Mouse (Mus musculus): ENCODE measurements around the gene Olfr346. TPM values are rescaled to one million over a fixed set of nuclear protein-coding genes. Genes with fewer than 3 reads are reported as not detected.

The Olfr346 gene
- polyA plus RNA-seq (2014; fragmentation: Nextera tagmentation; extraction: Ambion mirVana), result not detected in 2 replicates

DNA sequence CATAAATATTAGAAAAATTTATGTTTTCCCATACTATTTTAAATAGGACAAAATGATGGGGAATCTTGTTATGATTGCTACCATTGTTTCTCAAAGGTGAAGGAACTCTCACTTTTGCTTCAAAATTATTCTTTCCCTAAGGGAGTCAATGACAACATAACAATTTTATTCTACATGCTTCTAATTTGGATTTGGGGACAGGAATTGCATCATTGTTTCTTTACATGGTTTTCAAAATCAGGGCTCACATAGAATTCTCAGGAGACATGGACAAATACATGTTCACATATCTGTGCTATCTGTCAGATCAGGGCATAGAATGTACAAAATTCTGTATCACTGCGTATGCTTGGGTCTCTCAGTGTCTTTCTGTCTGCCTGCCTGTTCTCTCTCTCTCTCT, at the start of gene Olfr346:
Gene Olfr346, plus strand, starts transcription at position 301 of the 400 bp plus-strand sequence.
- no peak within 1 kb of the TSS for H3K27ac ChIP-seq (ENCODE audit: low read depth, low read length)
- no peaks in the 10 kb centered on the region for H3K4me1 ChIP-seq (ENCODE audit: control insufficient read depth, insufficient read depth, low read length)
- H3K4me2 ChIP-seq, result no peak within 1 kb of the TSS
- no peak for DNase-seq (ENCODE audit: low spot score, missing footprints)
- no peaks in the 10 kb centered on the region for H3K27me3 ChIP-seq (ENCODE audit: control insufficient read depth, insufficient read depth, low read length)
- H3K36me3 ChIP-seq (ENCODE audit: control insufficient read depth, insufficient read depth, low read length), result no peaks in the 10 kb centered on the region
- no peak within 1 kb of the TSS for H3K4me3 ChIP-seq (ENCODE audit: low read depth, low read length)
- no peak within 1 kb of the TSS for H3K9ac ChIP-seq (ENCODE audit: low read length)
- ATAC-seq (ENCODE audit: low FRiP score), result no peak
- WGBS, result 95% methylated on average over 1 of the region's 1 CpGs
- H3K9me3 ChIP-seq (ENCODE audit: control insufficient read depth, low read length), result peaks cover 8% of the 10 kb centered on the region; the same call in 1 of the 2 replicates

DNA sequence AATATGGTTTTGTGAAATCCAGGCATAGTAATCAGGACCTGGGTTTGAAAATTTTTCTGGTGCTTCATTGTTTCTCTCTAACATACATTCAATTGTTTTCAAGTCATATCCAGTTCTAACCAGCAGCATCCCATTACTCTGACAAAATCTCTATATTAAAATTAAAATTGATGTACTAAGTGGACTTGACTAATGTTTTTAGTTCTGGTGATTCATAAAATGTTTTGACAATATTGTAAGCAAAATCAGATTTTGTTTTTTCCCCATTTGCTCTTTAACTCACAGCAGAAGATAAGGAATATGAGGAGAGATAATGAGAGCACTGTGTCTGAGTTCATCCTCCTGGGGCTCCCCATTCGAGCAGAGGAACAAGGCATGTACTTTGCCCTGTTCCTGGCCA, 45.8 kb upstream of the Olfr346 start, which contains the start of gene Olfr345:
Gene Olfr345, plus strand, starts transcription at position 301 of the 400 bp plus-strand sequence.
- Histone ChIP-seq H3K9ac (ENCODE audit: low read length) (no peak within 1 kb of the TSS), H3K27me3 (ENCODE audit: control insufficient read depth, insufficient read depth, low read length) (no peaks in the 10 kb centered on the region), H3K27ac (ENCODE audit: low read depth, low read length) (no peak within 1 kb of the TSS), H3K4me2 (no peak within 1 kb of the TSS), H3K4me3 (ENCODE audit: low read depth, low read length) (no peak within 1 kb of the TSS), H3K36me3 (ENCODE audit: control insufficient read depth, insufficient read depth, low read length) (no peaks in the 10 kb centered on the region), H3K9me3 (ENCODE audit: control insufficient read depth, low read length) (peaks cover 8% of the 10 kb centered on the region; the same call in 1 of the 2 replicates), H3K4me1 (ENCODE audit: control insufficient read depth, insufficient read depth, low read length) (no peaks in the 10 kb centered on the region)
- 73% methylated on average over 1 of the region's 1 CpGs for WGBS
- DNase-seq (ENCODE audit: low spot score, missing footprints) (no peak), ATAC-seq (ENCODE audit: low FRiP score) (no peak)

DNA sequence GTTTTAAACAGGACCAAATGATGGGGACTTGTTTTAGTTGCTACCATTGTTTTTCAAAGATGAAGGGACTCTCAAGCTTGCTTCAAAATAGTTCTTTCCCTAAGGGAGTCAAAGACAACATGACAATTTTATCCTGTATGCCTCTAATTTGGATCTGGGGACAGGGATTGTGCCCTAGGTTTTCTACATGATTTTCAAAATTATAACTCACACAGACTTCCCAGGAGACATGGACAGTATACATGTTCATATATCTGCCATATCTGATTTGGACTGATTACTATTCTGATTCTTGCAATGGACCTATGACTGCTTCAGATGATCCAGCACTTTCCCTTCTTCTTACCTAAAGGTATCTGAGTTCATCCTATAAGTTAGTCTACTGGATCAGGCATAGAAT, 46.0 kb downstream of the Olfr346 start, which contains the start of gene Olfr347:
Gene Olfr347, plus strand, starts transcription at position 301 of the 400 bp plus-strand sequence.
- Histone ChIP-seq H3K9me3 (ENCODE audit: control insufficient read depth, low read length) (peaks cover 8% of the 10 kb centered on the region), H3K4me1 (ENCODE audit: control insufficient read depth, insufficient read depth, low read length) (no peaks in the 10 kb centered on the region), H3K27ac (ENCODE audit: low read depth, low read length) (no peak within 1 kb of the TSS), H3K36me3 (ENCODE audit: control insufficient read depth, insufficient read depth, low read length) (no peaks in the 10 kb centered on the region), H3K27me3 (ENCODE audit: control insufficient read depth, insufficient read depth, low read length) (no peaks in the 10 kb centered on the region), H3K4me3 (ENCODE audit: low read depth, low read length) (no peak within 1 kb of the TSS), H3K4me2 (no peak within 1 kb of the TSS), H3K9ac (ENCODE audit: low read length) (no peak within 1 kb of the TSS)
- ATAC-seq (ENCODE audit: low FRiP score) (no peak), DNase-seq (ENCODE audit: low spot score, missing footprints) (no peak)

DNA sequence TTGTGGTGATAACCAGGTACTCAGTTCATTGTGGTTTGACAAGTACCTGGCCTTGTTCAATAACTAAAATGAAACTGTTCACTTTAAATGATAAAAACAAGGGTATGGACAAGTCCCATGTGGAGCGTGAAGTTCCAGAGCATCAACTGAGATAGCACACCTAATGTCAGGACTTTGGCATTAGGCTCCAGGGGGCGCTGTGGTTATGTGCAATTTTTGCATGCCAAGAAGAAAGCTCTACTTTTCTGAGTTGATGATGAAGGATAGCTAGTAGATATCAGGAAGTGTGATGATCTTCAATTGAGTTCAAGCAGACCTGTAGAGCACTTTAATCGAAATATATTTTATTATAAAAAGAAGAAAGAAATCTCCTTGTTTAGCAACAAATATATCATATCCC, 50.6 kb downstream of the Olfr346 start:
- Histone ChIP-seq H3K4me3 (ENCODE audit: low read depth, low read length) (no peak overlapping the region), H3K4me2 (no peak overlapping the region), H3K4me1 (ENCODE audit: control insufficient read depth, insufficient read depth, low read length) (no peaks in the 10 kb centered on the region), H3K9ac (ENCODE audit: low read length) (no peak overlapping the region), H3K9me3 (ENCODE audit: control insufficient read depth, low read length) (peaks cover 3% of the 10 kb centered on the region; the same call in 1 of the 2 replicates), H3K27me3 (ENCODE audit: control insufficient read depth, insufficient read depth, low read length) (no peaks in the 10 kb centered on the region), H3K27ac (ENCODE audit: low read depth, low read length) (no peak overlapping the region), H3K36me3 (ENCODE audit: control insufficient read depth, insufficient read depth, low read length) (no peaks in the 10 kb centered on the region)
- peak; percentile 75 for DNase-seq (ENCODE audit: low spot score, missing footprints)
- ATAC-seq (ENCODE audit: low FRiP score), result no peak
- WGBS, result 63% methylated on average over 3 of the region's 3 CpGs

Other genes starting within 250 kb of the Olfr346 start
- gene Olfr340, start 233.2 kb upstream of the Olfr346 start, polyA plus RNA-seq (2014; fragmentation: Nextera tagmentation; extraction: Ambion mirVana), result not detected in 2 replicates
- gene Olfr341, start 203.3 kb upstream of the Olfr346 start, polyA plus RNA-seq (2014; fragmentation: Nextera tagmentation; extraction: Ambion mirVana), result not detected in 2 replicates
- gene Olfr342, start 160.8 kb upstream of the Olfr346 start, polyA plus RNA-seq (2014; fragmentation: Nextera tagmentation; extraction: Ambion mirVana), result not detected in 2 replicates
- not detected in 2 replicates for gene Olfr344, start 119.1 kb upstream of the Olfr346 start, polyA plus RNA-seq (2014; fragmentation: Nextera tagmentation; extraction: Ambion mirVana)
- gene Olfr345, start 45.7 kb upstream of the Olfr346 start, polyA plus RNA-seq (2014; fragmentation: Nextera tagmentation; extraction: Ambion mirVana), result not detected in 2 replicates
- not detected in 2 replicates for gene Olfr347, start 46.1 kb downstream of the Olfr346 start, polyA plus RNA-seq (2014; fragmentation: Nextera tagmentation; extraction: Ambion mirVana)
- not detected in 2 replicates for gene Olfr348, start 98.5 kb downstream of the Olfr346 start, polyA plus RNA-seq (2014; fragmentation: Nextera tagmentation; extraction: Ambion mirVana)
- not detected in 2 replicates for gene Olfr50, start 104.8 kb downstream of the Olfr346 start, polyA plus RNA-seq (2014; fragmentation: Nextera tagmentation; extraction: Ambion mirVana)
- not detected in 2 replicates for gene Olfr3, start 131.2 kb downstream of the Olfr346 start, polyA plus RNA-seq (2014; fragmentation: Nextera tagmentation; extraction: Ambion mirVana)
- not detected in 2 replicates for gene Olfr350, start 160.5 kb downstream of the Olfr346 start, polyA plus RNA-seq (2014; fragmentation: Nextera tagmentation; extraction: Ambion mirVana)
- gene Olfr351, start 176.9 kb downstream of the Olfr346 start, polyA plus RNA-seq (2014; fragmentation: Nextera tagmentation; extraction: Ambion mirVana), result not detected in 2 replicates
- not detected in 2 replicates for gene Olfr352, start 182.7 kb downstream of the Olfr346 start, polyA plus RNA-seq (2014; fragmentation: Nextera tagmentation; extraction: Ambion mirVana)
- not detected in 2 replicates for gene Olfr353, start 207.1 kb downstream of the Olfr346 start, polyA plus RNA-seq (2014; fragmentation: Nextera tagmentation; extraction: Ambion mirVana)
- not detected in 2 replicates for gene Olfr354, start 219.9 kb downstream of the Olfr346 start, polyA plus RNA-seq (2014; fragmentation: Nextera tagmentation; extraction: Ambion mirVana)
- gene Olfr355, start 243.1 kb downstream of the Olfr346 start, polyA plus RNA-seq (2014; fragmentation: Nextera tagmentation; extraction: Ambion mirVana), result not detected in 2 replicates

Measured in midbrain, embryonic 11.5 days (tissue).